Mouse (Mus musculus) lung, embryonic 14.5 days (tissue): ENCODE data around the gene Kirrel3. TPM values are rescaled to one million over a fixed set of nuclear protein-coding genes. Genes with fewer than 3 reads are reported as not detected.

Source experiments
- ATAC-seq: fragments of 200-750 bp; cut with Nextera tagmentation; 2 replicates; pipeline ENCODE4 v1.8.0; 2017; ENCODE audit warnings: mild to moderate bottlenecking, moderate TSS enrichment, moderate library complexity; ENCODE audit not compliant: insufficient read depth
- DNase-seq: peaks from one replicate; pipeline ENCODE4 v3.0.0-alpha.2; 2015
- H3K27ac ChIP-seq: fragments of 300-500 bp; sonication (generic); 2 replicates; pipeline ENCODE4 v1.5.1; 2014; ENCODE audit warnings: low read depth, mild to moderate bottlenecking, moderate library complexity
- H3K27me3 ChIP-seq: fragments of 300-500 bp; sonication (generic); 2 replicates; pipeline ENCODE4 v1.6.1; 2014; ENCODE audit warnings: low read length, control low read depth; ENCODE audit not compliant: insufficient read depth
- H3K36me3 ChIP-seq: fragments of 300-500 bp; sonication (generic); 2 replicates; pipeline ENCODE4 v1.6.1; 2014; ENCODE audit warnings: control low read depth; ENCODE audit not compliant: insufficient read depth
- H3K4me1 ChIP-seq: fragments of 300-500 bp; sonication (generic); 2 replicates; pipeline ENCODE4 v1.6.1; 2014; ENCODE audit warnings: antibody characterized with exemption, control low read depth; ENCODE audit not compliant: insufficient read depth
- H3K4me2 ChIP-seq: fragments of 300-500 bp; sonication (generic); 2 replicates; pipeline ENCODE4 v1.6.1; 2014; ENCODE audit warnings: mild to moderate bottlenecking
- H3K4me3 ChIP-seq: fragments of 300-500 bp; sonication (generic); 2 replicates; pipeline ENCODE4 v1.5.1; 2014; ENCODE audit warnings: low read depth, low read length
- H3K9ac ChIP-seq: fragments of 300-500 bp; sonication (generic); 2 replicates; pipeline ENCODE4 v1.6.1; 2014
- H3K9me3 ChIP-seq: fragments of 300-500 bp; sonication (generic); 2 replicates; pipeline ENCODE4 v1.6.1; 2016; ENCODE audit warnings: low read depth, low read length, control low read depth
- CTCF ChIP-seq: IDR thresholded peaks from 2 replicates; pipeline ENCODE4 v1.5.1; 2016; ENCODE audit warnings: antibody characterized with exemption, low read depth
- WGBS: fragments of 180-500 bp; shearing (Covaris S2); extraction: QIAGEN DNeasy Blood & Tissue Kit; methylation state at CpG from one replicate; pipeline ENCODE4 v1.1.7; 2014; 5-methylcytosine and 5-hydroxymethylcytosine counted together
- polyA plus RNA-seq: library from polyadenylated mRNA; unstranded; fragments of >200 nt; fragmentation: Nextera tagmentation; extraction: Ambion mirVana; gene quantifications from 2 replicates; pipeline ENCODE4 v1.2.1, GENCODE M21; 2014

Kirrel3 gene
- polyA plus RNA-seq, 1 experiment from 2014 or later: 1.4 TPM

- Histone ChIP-seq H3K27me3 (no peaks in the 10 kb centered on the region), H3K4me2 (no peak overlapping the region), H3K4me1 (no peaks in the 10 kb centered on the region), H3K9ac (no peak overlapping the region), H3K9me3 (no peaks in the 10 kb centered on the region), H3K36me3 (no peaks in the 10 kb centered on the region), H3K27ac (no peak overlapping the region), H3K4me3 (no peak overlapping the region)
- DNase-seq (no peak), ATAC-seq (no peak)
- WGBS: 81% methylated on average over 3 of the region's 3 CpGs
- no peak for TF ChIP-seq CTCF
These were observed 134.2 kb downstream of the Kirrel3 start for GRCm38 (mm10) chr9:34619913-34620312.

GRCm38 (mm10) chr9:34623526-34623925 is 137.8 kb downstream of the Kirrel3 start:
- Histone ChIP-seq H3K27ac (no peak overlapping the region), H3K4me3 (no peak overlapping the region), H3K27me3 (no peaks in the 10 kb centered on the region), H3K4me2 (no peak overlapping the region), H3K9ac (no peak overlapping the region), H3K9me3 (no peaks in the 10 kb centered on the region), H3K4me1 (no peaks in the 10 kb centered on the region), H3K36me3 (no peaks in the 10 kb centered on the region)
- 43% methylated on average over 5 of the region's 5 CpGs for WGBS
- ATAC-seq: no peak
- DNase-seq: peak; percentile 43
- no peak for TF ChIP-seq CTCF

- 46% methylated on average over 2 of the region's 2 CpGs for WGBS
- no peaks in the 10 kb centered on the region for H3K36me3 ChIP-seq
- no peaks in the 10 kb centered on the region for H3K9me3 ChIP-seq
- H3K27ac ChIP-seq: no peak overlapping the region
- H3K4me2 ChIP-seq: no peak overlapping the region
- no peak overlapping the region for H3K4me3 ChIP-seq
- H3K9ac ChIP-seq: no peak overlapping the region
- DNase-seq (no peak), ATAC-seq (no peak)
- H3K4me1 ChIP-seq: no peaks in the 10 kb centered on the region
- TF ChIP-seq CTCF: no peak
- H3K27me3 ChIP-seq: no peaks in the 10 kb centered on the region
These were observed 138.3 kb downstream of the Kirrel3 start for GRCm38 (mm10) chr9:34624021-34624420.

- Histone ChIP-seq H3K9me3 (no peaks in the 10 kb centered on the region), H3K27ac (no peak overlapping the region), H3K36me3 (no peaks in the 10 kb centered on the region), H3K4me1 (no peaks in the 10 kb centered on the region), H3K4me2 (no peak overlapping the region), H3K4me3 (no peak overlapping the region), H3K27me3 (no peaks in the 10 kb centered on the region), H3K9ac (no peak overlapping the region)
- 71% methylated on average over 3 of the region's 3 CpGs for WGBS
- DNase-seq (no peak), ATAC-seq (no peak)
- TF ChIP-seq CTCF: no peak
These were observed 143.1 kb downstream of the Kirrel3 start for GRCm38 (mm10) chr9:34628841-34629240.

GRCm38 (mm10) chr9:34635696-34636095 is 150.0 kb downstream of the Kirrel3 start:
- 78% methylated on average over 6 of the region's 6 CpGs for WGBS

GRCm38 (mm10) chr9:34643917-34644316 is 158.2 kb downstream of the Kirrel3 start:
- H3K9me3 ChIP-seq: no peaks in the 10 kb centered on the region
- H3K27me3 ChIP-seq: no peaks in the 10 kb centered on the region
- H3K4me2 ChIP-seq: no peak overlapping the region
- H3K36me3 ChIP-seq: no peaks in the 10 kb centered on the region
- H3K4me3 ChIP-seq: no peak overlapping the region
- 29% methylated on average over 3 of the region's 3 CpGs for WGBS
- ATAC-seq: no peak
- no peaks in the 10 kb centered on the region for H3K4me1 ChIP-seq
- no peak overlapping the region for H3K9ac ChIP-seq
- TF ChIP-seq CTCF: no peak
- H3K27ac ChIP-seq: no peak overlapping the region
- DNase-seq: peak; percentile 17

More at GRCm38 (mm10) chr9:34635696-34636095, 150.0 kb downstream of the Kirrel3 start:
- Histone ChIP-seq H3K9ac (no peak overlapping the region), H3K4me3 (no peak overlapping the region), H3K27ac (no peak overlapping the region), H3K4me2 (no peak overlapping the region), H3K4me1 (no peaks in the 10 kb centered on the region), H3K36me3 (no peaks in the 10 kb centered on the region), H3K27me3 (no peaks in the 10 kb centered on the region), H3K9me3 (no peaks in the 10 kb centered on the region)
- TF ChIP-seq CTCF: no peak
- no peak for DNase-seq
- ATAC-seq: no peak

- H3K4me2 ChIP-seq: no peak overlapping the region
- WGBS: 25% methylated on average over 8 of the region's 8 CpGs
- ATAC-seq (peak; percentile 68), DNase-seq (peak; percentile 17)
- H3K27me3 ChIP-seq: no peaks in the 10 kb centered on the region
- TF ChIP-seq CTCF: no peak
- H3K36me3 ChIP-seq: no peaks in the 10 kb centered on the region
- H3K27ac ChIP-seq: no peak overlapping the region
- no peak overlapping the region for H3K9ac ChIP-seq
- H3K4me1 ChIP-seq: no peaks in the 10 kb centered on the region
- H3K9me3 ChIP-seq: no peaks in the 10 kb centered on the region
- H3K4me3 ChIP-seq: no peak overlapping the region
These were observed 158.7 kb downstream of the Kirrel3 start for GRCm38 (mm10) chr9:34644392-34644791.

GRCm38 (mm10) chr9:34646831-34647230 is 161.1 kb downstream of the Kirrel3 start:
- Histone ChIP-seq H3K4me1 (no peaks in the 10 kb centered on the region), H3K4me3 (no peak overlapping the region), H3K9ac (no peak overlapping the region), H3K36me3 (no peaks in the 10 kb centered on the region), H3K27ac (no peak overlapping the region), H3K27me3 (no peaks in the 10 kb centered on the region), H3K4me2 (no peak overlapping the region), H3K9me3 (no peaks in the 10 kb centered on the region)
- no peak for TF ChIP-seq CTCF
- 66% methylated on average over 9 of the region's 9 CpGs for WGBS
- no peak for DNase-seq
- ATAC-seq: no peak
